Mouse (Mus musculus) hematopoietic stem cell, adult 5-6 weeks (primary cell): Measurements from ENCODE around the gene Add2. TPM values are rescaled to one million over a fixed set of nuclear protein-coding genes. Genes with fewer than 3 reads are reported as not detected.

Experiments used
- ATAC-seq, 2 experiments: fragments of 125-278 bp in 1 of 2; replicated peaks in 1 of 2; 2 replicates each; pipeline ENCODE4 v1.8.0; 2016 to 2017; ENCODE audit warnings: inconsistent platforms in 2 of 2, mild to moderate bottlenecking in 2 of 2, moderate number of reproducible peaks in 2 of 2, low read depth in 1 of 2, moderate TSS enrichment in 1 of 2; ENCODE audit not compliant: low FRiP score in 2 of 2, poor library complexity in 2 of 2, severe bottlenecking in 2 of 2, insufficient read depth in 1 of 2, low TSS enrichment in 1 of 2
- total RNA-seq: library from RNA; stranded (forward); fragments of 172-1452, 232-1000 nt; gene quantifications from 2 replicates; pipeline ENCODE4 v1.2.3, GENCODE M21; 2017

Gene Add2
- total RNA-seq, 1 experiment from 2014 or later: 14.7 TPM

GRCm38 (mm10) chr6:86069009-86069408 lies 40.5 kb downstream of the Add2 start:
- ATAC-seq: no peak

GRCm38 (mm10) chr6:86069856-86070255 lies 41.4 kb downstream of the Add2 start:
- no peak for ATAC-seq

GRCm38 (mm10) chr6:86070277-86070676 lies 41.8 kb downstream of the Add2 start:
- no peak for ATAC-seq

- no peak for ATAC-seq
Observed at GRCm38 (mm10) chr6:86073882-86074281, 45.4 kb downstream of the Add2 start.

GRCm38 (mm10) chr6:86074538-86075204 lies 46.2 kb downstream of the Add2 start:
- no peak for ATAC-seq

- no peak for ATAC-seq
Observed at GRCm38 (mm10) chr6:86076525-86076924, 48.0 kb downstream of the Add2 start.

GRCm38 (mm10) chr6:86077880-86078279 lies 49.4 kb downstream of the Add2 start:
- no peak; a peak in 1 of 4 replicates for ATAC-seq

GRCm38 (mm10) chr6:86078361-86079010 lies 50.0 kb downstream of the Add2 start:
- ATAC-seq: no peak

- no peak for ATAC-seq
Observed at GRCm38 (mm10) chr6:86079323-86079722, 50.8 kb downstream of the Add2 start.

GRCm38 (mm10) chr6:86085518-86085917 lies 57.0 kb downstream of the Add2 start:
- no peak for ATAC-seq

- ATAC-seq: no peak
Observed at GRCm38 (mm10) chr6:86086851-86087571, 58.5 kb downstream of the Add2 start.

GRCm38 (mm10) chr6:86087813-86088212 lies 59.3 kb downstream of the Add2 start:
- no peak for ATAC-seq

- no peak for ATAC-seq
Observed at GRCm38 (mm10) chr6:86094202-86094838, 65.8 kb downstream of the Add2 start.

- no peak for ATAC-seq
Observed at GRCm38 (mm10) chr6:86095518-86095917, 67.0 kb downstream of the Add2 start.

GRCm38 (mm10) chr6:86096733-86097132 lies 68.3 kb downstream of the Add2 start:
- ATAC-seq: no peak

GRCm38 (mm10) chr6:86097155-86097554 lies 68.7 kb downstream of the Add2 start:
- ATAC-seq: no peak

GRCm38 (mm10) chr6:86099003-86099402 lies 70.5 kb downstream of the Add2 start:
- no peak for ATAC-seq

- no peak for ATAC-seq
Observed at GRCm38 (mm10) chr6:86101451-86101850, 73.0 kb downstream of the Add2 start.
